Mouse (Mus musculus) frontal cortex, postnatal 36 days (tissue): ENCODE data around the gene Snx4.

Experiments used
- DNase-seq, 2 experiments: peaks; one replicate each; pipeline ENCODE4 v3.0.0; 2022; ENCODE audit warnings: low spot score in 2 of 2

Gene Snx4

GRCm38 (mm10) chr16:33342356-33342755 lies 91.1 kb downstream of the Snx4 start:
- no peak for DNase-seq

- no peak for DNase-seq
These were observed 91.9 kb downstream of the Snx4 start for GRCm38 (mm10) chr16:33343106-33343505.

GRCm38 (mm10) chr16:33343601-33344000 lies 92.4 kb downstream of the Snx4 start:
- no peak for DNase-seq

GRCm38 (mm10) chr16:33344379-33344778 lies 93.1 kb downstream of the Snx4 start:
- DNase-seq, result peak; percentile 70 to 89

- DNase-seq, result peak; percentile 18 to 24
These were observed 93.6 kb downstream of the Snx4 start for GRCm38 (mm10) chr16:33344875-33345274.

- DNase-seq, result no peak
These were observed 95.1 kb downstream of the Snx4 start for GRCm38 (mm10) chr16:33346376-33346775.

- no peak for DNase-seq
These were observed 95.9 kb downstream of the Snx4 start for GRCm38 (mm10) chr16:33347134-33347533.
